Mouse (Mus musculus) G1E (cell line): ENCODE measurements around the gene Coil.

Source experiments
- CTCF ChIP-seq: IDR thresholded peaks from 2 replicates; pipeline ENCODE4 v1.5.1; 2012; ENCODE audit warnings: low read depth, low read length, inconsistent platforms, mixed read lengths
- GATA1 ChIP-seq: IDR thresholded peaks from 2 replicates; pipeline ENCODE4 v1.6.1; 2012; ENCODE audit warnings: borderline replicate concordance, low read length, inconsistent platforms, mixed read lengths
- GATA2 ChIP-seq: IDR thresholded peaks from 2 replicates; pipeline ENCODE4 v1.6.1; 2012; ENCODE audit warnings: low read depth, low read length, inconsistent platforms, borderline replicate concordance
- POLR2AphosphoS5 ChIP-seq: IDR thresholded peaks from 2 replicates; pipeline ENCODE4 v1.6.1; 2012; ENCODE audit warnings: low read depth, low read length, inconsistent platforms; ENCODE audit not compliant: insufficient replicate concordance
- TAL1 ChIP-seq: conservative IDR thresholded peaks from 2 replicates; pipeline ENCODE4 v1.6.1; 2012; ENCODE audit warnings: low read depth, low read length, inconsistent platforms, mixed read lengths

GRCm38 (mm10) chr11:88931692-88932530 lies 38.1 kb upstream of the Coil start:
- TF ChIP-seq CTCF (no peak), POLR2AphosphoS5 (no peak), TAL1 (no peak), GATA2 (no peak), GATA1 (no peak)
